Mouse (Mus musculus): Measurements from ENCODE around the gene Npepps.
A peak's percentile ranks its signal among the peaks of the same experiment; 100 is the strongest.
"Not testable (repeated sequence)": the region's sequence is repeated elsewhere in the genome, so short reads cannot be mapped to it uniquely, and the experiment has no call there.

The Npepps gene

DNA sequence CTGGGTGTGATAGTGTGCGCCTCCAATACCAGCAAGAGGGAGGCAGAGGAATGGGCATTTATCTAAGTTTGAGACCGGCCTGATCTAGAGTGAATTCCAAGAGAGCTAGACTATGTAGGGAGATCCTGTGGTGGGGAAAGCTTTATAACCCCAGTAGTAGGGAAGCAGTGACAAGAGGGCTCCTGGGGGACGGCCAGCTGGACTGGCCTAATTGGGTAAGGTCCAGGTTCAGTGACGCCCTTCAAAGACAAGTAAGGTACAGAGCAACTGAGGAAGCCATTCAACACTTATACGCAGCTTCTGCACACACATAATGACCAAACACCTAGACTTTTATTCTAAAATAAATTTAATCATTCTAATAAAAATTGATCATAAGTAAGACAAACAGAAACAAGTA is 48.0 kb downstream of the Npepps start:
- no peak for DNase-seq

DNA sequence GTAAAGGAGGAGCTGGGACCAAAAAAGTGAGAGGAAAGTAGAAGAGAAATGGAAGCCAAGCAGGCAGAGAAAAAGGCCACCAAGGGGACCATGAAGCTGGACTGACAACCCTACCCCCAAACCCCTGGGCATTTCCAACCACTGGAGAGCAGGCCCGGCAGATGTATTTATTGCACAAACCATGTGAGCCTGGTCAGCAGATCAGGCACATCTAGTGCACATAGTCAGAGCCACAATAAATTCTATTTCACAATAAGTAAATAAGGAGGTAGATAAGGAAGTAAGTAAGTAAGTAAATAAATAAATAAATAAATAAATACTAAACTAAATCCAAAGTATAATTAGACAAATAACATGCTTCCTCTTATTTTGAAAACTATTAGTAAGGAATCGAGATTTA is 51.0 kb downstream of the Npepps start:
- no peak for DNase-seq

DNA sequence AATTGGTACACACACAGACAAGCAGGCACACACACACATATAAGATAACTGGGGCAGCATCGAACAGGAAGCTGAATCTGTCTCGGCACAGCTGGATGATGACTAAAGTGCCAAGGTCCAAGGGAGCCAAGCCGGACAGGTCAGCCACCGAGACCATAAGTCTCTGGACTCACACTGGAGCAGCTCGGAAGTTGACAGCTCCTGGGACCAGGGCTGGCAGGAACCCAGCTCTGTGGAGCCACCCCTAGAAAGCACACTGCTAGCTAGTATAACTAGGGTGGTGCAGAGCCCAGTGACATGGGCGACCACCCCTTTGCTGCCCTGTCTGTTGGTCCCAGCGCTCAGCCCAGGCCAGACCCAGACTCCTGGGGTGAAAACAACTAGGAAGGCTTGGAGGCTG is 51.5 kb downstream of the Npepps start:
- DNase-seq = no peak

DNA sequence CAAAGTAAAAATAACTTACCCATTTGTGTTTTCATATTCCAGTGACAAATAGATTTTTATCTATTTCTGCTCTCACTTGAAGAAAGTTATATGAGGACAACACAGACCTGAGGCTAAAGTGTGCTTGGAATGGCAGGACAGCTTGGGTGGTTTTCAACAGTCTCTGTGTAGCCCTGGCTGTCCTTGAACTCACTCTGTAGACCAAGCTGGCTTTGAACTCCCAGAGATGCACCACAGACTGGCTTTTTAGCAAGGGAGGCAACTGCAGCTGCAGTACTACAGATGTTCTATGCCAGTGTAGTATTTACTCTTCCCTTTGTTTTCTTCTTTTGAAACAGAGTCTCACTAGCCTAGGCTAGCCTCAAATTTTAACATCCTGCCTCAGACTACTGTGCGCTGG is 54.3 kb downstream of the Npepps start:
- no peak for DNase-seq

DNA sequence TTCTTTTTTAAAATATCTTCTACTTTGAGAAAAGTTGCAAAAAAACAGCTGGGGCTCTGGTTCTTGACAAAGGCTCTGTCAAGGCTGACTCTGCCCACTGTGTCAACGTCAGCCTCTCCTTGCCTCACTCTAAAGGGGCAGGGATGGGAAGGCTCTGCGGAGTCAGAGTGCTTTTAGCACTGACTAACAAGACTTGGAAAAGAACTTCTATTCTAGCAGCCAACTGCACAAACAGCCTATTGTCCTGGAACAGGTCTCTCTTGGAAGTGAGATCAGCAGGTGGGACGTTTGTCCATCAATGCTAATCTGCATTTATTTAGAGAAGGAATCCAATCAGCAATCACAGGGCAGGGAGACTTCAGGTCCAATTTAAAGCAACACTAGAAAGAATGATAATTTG is 57.0 kb downstream of the Npepps start:
- DNase-seq = no peak

DNA sequence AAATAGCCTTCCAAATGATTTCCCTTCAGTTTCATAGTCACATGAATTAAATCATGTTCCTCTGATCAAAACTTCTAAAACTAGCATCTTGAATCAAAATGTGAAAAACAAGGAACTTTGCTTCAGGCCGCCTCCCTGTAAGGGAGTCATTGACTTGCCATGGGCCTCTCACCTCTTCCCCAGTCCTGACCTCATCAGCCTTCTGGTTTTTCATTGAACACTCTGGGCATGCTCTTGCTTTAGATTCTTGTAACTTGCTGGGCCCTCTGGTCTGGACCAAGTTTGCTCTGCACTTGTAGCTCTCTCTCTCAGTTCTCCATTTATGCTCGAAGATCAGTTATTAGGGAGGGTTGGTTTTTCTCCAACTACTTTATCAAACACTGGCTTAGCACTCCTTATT is 58.8 kb downstream of the Npepps start:
- DNase-seq = no peak

DNA sequence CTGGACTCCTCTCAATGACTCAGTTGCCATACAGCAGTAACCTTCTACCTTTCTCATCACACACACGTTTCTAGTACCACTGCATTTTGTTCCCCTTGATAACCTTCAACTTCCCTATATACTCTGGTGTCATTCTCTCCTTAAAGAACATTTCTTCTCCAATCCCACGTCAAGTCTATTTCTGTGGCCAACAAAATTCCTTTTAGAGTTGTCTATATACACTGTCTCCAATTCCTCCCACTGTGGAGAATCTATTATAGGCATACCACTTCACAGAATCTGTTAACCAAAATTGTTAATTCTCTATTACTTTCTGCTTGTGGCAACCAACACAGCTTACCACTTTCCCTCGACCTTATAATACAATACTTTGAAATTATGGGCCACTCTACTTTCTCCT is 60.2 kb downstream of the Npepps start:
- DNase-seq = no peak

DNA sequence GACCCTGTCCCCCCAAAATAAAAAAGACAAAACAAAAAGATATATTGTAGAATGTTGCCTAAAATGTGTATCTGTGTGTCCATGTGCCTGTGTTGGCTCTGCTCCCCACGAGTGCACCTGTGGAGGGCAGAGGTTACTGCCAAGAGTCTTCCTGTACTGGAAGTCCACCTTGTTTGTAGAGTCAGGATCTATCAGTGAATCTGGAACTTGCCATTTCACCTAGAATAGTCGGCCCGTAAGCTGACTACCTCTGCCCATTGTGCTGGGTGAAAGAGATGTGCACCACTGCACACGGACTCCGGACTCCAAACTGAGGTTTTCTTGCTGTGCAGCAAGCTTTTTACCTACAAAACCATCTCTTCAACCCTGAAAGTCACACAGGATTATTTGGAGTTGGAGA is 66.0 kb downstream of the Npepps start:
- DNase-seq = peak; percentile 61

DNA sequence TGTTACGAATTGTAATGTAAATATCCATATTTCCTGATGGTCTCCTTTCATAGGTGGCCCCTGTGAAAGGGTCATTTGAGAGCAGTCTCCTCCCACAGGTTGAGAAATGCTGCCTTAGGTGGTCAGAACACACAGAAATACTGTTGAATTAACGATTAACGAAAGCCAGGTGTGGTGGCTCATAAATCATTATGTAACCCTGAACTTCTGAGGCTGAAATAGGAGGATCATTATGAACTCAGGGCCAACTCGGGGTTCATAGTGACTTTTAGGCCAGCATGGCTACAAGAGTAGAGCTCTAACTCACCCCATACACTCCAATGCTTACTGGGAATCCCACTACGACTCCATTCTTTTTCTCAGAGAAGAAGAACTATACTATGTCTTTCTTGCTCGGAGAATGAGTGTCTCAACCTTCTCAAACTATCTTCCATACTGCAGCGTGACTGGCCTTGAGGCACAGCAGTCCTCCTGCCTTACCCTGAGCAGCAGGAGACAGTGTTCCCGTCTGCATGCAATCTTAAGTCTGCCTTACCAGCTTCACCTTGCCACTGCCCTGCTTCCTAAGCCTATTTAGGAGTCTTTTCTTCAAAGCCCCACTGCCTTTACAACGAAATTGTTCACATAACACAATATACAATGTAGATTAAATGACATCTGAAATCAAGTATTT is 69.6 kb downstream of the Npepps start:
- DNase-seq = peak; percentile 85

GRCm38 (mm10) chr11:97207011-97207422 is 73.4 kb downstream of the Npepps start:
- DNase-seq = no peak

DNA sequence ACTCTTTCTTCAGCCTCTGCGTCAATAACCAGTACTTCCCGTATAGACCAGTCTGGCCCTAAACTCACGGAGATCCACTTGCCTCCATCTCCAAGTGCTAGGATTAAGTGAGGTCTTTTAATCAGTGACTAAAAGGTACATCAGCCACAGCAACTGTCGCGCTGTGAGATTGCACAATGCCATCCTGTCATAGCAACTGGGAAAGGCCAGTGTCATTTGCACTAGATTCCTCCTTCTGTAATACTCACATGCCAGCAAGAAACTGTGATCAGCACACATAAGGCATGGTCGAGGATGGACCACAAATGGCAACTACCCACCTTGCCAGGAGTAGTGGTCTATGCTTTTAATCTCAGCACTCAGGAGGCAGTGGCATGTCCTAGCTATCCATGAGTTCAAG is 80.9 kb downstream of the Npepps start:
- DNase-seq = no peak

GRCm38 (mm10) chr11:97198601-97199000 is 81.8 kb downstream of the Npepps start:
- DNase-seq = peak; percentile 66

DNA sequence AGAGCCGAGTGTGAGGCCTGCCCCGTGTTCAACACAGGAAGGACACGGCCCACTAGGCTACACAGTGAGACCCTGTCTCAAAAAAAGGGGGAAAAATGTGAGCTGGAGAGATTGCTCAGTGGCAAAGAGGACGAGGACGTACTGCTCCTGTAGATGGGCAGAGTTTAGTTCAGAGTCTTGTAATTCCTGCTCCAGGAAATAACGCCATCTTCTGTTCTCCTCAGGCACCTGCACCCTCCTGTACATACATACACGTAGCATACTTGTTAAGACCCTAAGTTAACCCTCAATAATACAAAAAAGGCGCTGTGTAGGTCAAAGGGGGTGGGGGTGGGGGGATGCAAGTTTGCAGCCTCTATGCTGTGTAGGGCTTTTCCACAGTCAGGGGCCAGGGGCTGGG is 83.4 kb downstream of the Npepps start:
- DNase-seq = no peak

GRCm38 (mm10) chr11:97196541-97196940 is 83.9 kb downstream of the Npepps start:
- peak; percentile 47 for DNase-seq

GRCm38 (mm10) chr11:97192621-97192951 is 87.9 kb downstream of the Npepps start:
- no peak for DNase-seq

DNA sequence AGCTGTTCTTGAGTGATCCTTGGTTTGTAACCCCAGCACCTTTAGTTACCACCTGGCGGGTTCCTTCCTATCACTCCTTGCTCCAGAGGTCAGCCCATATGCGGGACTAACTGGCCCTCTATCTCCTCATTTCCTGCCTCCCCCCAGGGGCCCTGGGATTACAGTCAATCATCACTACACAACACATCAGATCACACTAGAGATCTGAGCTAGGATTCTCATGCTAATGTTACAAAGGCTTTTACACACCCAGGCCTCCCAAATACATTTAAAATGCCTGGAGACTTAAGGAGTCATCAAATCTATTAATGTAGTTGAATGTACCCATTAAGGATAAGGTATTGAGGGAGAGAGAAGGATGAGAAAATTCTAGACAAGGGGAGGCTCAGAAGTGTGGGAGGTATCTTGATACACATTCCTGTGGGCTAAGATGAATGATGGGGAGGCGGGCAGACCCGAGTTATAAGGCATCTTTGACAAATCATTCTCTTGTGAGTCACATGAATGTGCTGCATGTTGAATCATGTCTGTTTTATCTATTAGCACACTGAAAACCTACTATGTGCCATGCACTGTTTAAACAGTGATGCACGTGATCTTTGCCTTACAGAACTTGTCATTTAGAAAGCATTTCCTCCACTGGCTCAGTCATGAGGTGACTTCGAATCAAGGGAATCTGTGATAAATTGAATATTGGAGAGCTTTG is 88.4 kb downstream of the Npepps start:
- no peak for DNase-seq

- DNase-seq = no peak
These were observed 89.4 kb downstream of the Npepps start for GRCm38 (mm10) chr11:97190992-97191391.

DNA sequence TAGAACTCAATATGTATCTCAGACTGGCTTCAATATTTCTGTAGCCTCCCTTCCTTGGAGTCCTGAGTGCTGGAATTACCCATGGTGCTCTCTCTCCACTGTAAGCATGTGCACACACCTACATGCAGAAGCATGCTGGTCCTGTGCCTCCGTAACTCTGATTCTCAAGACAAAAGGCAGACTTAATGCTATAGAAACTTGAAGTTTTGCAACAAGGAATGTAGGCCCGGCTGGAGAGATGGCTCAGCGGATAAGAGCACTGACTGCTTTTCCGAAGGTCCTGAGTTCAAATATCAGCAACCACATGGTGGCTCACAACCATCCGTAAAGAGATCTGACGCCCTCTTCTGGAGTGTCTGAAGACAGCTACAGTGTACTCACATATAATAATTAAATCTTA is 90.8 kb downstream of the Npepps start:
- not testable (repeated sequence) for DNase-seq

GRCm38 (mm10) chr11:97189231-97189630 is 91.2 kb downstream of the Npepps start:
- no peak for DNase-seq

DNA sequence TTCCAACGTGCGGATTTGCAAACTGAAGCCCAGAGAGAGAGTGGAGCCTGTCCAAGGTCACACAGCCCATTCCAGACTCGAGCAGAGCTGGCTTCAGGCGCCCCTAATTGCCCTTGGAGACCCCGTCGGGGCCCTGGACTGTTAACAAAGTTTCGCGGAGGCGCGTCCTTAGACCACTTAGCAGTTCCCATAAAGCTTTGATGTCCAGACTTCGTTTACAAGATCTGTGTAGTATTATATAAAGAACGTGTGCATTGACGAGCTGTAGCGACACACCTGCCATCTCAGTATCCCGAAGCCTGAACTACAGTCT is 91.8 kb downstream of the Npepps start:
- DNase-seq = no peak

- peak; percentile 99 for DNase-seq
These were observed 92.4 kb downstream of the Npepps start, which contains the start of gene Kpnb1 for GRCm38 (mm10) chr11:97187764-97188642. Kpnb1 (minus strand) TSS chr11:97187881.

DNA sequence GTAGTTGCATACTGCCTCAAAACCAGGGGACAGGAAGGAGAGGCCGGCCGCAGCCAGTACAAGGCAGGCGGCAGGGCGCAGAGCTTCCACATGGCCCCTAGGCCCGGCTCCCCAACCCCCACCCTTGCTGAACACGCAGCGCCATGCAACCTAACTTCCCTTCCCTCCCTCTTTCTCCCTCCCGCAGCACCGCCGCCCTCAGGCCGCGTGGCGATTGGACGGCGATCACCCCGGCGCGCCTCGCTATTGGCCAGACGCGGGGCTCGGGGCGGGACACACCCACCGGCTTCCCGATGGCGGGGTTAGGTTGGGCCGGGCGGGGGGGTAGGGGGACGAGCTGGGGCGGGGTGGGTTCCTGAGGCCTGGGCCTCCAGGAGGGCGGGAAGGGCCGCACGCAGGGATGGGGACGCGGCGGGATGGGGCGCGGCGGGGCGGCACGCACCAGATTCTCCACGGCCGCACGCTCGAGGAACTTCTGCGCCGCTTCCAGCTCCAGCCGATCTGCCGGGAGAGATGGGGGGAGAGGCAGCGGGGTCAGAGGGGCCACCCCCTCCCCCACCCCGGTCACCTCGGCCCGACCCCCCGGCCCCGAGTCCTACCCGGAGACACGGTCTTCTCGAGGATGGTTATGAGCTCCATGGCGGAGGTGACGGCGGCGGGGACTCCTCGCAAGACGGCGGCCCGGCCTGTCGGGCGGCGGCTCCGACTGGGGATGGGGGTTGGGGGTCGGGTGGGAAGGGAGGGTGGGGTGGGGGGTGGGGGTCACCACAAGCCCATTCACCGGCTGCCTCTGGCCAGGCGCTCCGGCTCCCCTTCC is 93.3 kb downstream of the Npepps start:
- peak; percentile 97 for DNase-seq

Measured in kidney, adult 9 months (tissue).